Mouse (Mus musculus) CH12.LX (cell line): ENCODE measurements around the gene Cryga. TPM values are rescaled to one million over a fixed set of nuclear protein-coding genes. Genes with fewer than 3 reads are reported as not detected.

Experiments used
- DNase-seq: peaks from one replicate; pipeline ENCODE4 v3.0.0-alpha.2; 2013; ENCODE audit errors: extremely low read depth
- H3K27ac ChIP-seq: 2 replicates; pipeline ENCODE4 v1.5.1; 2012; ENCODE audit warnings: low read depth, mild to moderate bottlenecking, control low read depth, moderate library complexity; ENCODE audit not compliant: insufficient read depth
- H3K27me3 ChIP-seq: replicated peaks from 2 replicates; pipeline ENCODE3; 2012; ENCODE audit warnings: inconsistent platforms
- H3K36me3 ChIP-seq, 2 experiments: replicated peaks in 1 of 2; 2 replicates each; pipeline versions ENCODE3 to v1.6.1; 2012; ENCODE audit warnings: inconsistent platforms in 1 of 2, low read length in 1 of 2, mild to moderate bottlenecking in 1 of 2, mixed read lengths in 1 of 2, moderate library complexity in 1 of 2; ENCODE audit not compliant: control insufficient read depth in 1 of 2, insufficient read depth in 1 of 2
- H3K4me1 ChIP-seq, 2 experiments: 2 replicates each; pipeline ENCODE4 v1.6.1; 2012; ENCODE audit warnings: inconsistent platforms in 1 of 2, moderate library complexity in 1 of 2; ENCODE audit not compliant: insufficient read depth in 2 of 2, control insufficient read depth in 1 of 2
- H3K4me2 ChIP-seq: 2 replicates; pipeline ENCODE4 v1.6.1; 2012; ENCODE audit warnings: low read depth, mild to moderate bottlenecking, control low read depth; ENCODE audit not compliant: poor library complexity, insufficient read depth, severe bottlenecking
- H3K4me3 ChIP-seq, 3 experiments: fragments of 150-350 bp in 1 of 3; sonication (generic) in 1 of 3; replicated peaks in 1 of 3; 2 replicates each; pipeline versions ENCODE3 to v1.5.1; 2011 to 2012; ENCODE audit warnings: low read depth in 2 of 3, low read length in 2 of 3, mild to moderate bottlenecking in 2 of 3, moderate library complexity in 2 of 3, control low read depth in 1 of 3, improper control_type of control experiment in 1 of 3, inconsistent platforms in 1 of 3, mixed read lengths in 1 of 3; ENCODE audit not compliant: poor library complexity in 1 of 3
- H3K79me2 ChIP-seq: replicated peaks from 2 replicates; pipeline ENCODE4 v1.6.1; 2012; ENCODE audit warnings: mild to moderate bottlenecking, moderate library complexity; ENCODE audit not compliant: control insufficient read depth, poor library complexity, insufficient read depth, severe bottlenecking; ENCODE audit errors: extremely low read depth
- H3K9ac ChIP-seq: 2 replicates; pipeline ENCODE4 v1.6.1; 2012; ENCODE audit warnings: low read depth, mild to moderate bottlenecking, control low read depth, moderate library complexity; ENCODE audit not compliant: insufficient read depth
- H3K9me3 ChIP-seq: replicated peaks from 2 replicates; pipeline ENCODE3; 2012; ENCODE audit warnings: low read length, inconsistent platforms, mixed read lengths
- CHD2 ChIP-seq: IDR thresholded peaks from 2 replicates; pipeline ENCODE4 v1.6.1; 2011; ENCODE audit warnings: low read length, improper control_type of control experiment
- CTCF ChIP-seq, 2 experiments: IDR thresholded peaks in 1 of 2; conservative IDR thresholded peaks in 1 of 2; 2 replicates each; pipeline ENCODE4 v1.5.1; 2011 to 2012; ENCODE audit warnings: low read depth in 2 of 2, low read length in 2 of 2, improper control_type of control experiment in 1 of 2, inconsistent platforms in 1 of 2, mild to moderate bottlenecking in 1 of 2, moderate library complexity in 1 of 2
- E2F4 ChIP-seq: IDR thresholded peaks from 2 replicates; pipeline ENCODE4 v1.6.1; 2011; ENCODE audit warnings: low read depth, low read length, improper control_type of control experiment; ENCODE audit not compliant: insufficient replicate concordance
- HCFC1 ChIP-seq: IDR thresholded peaks from 2 replicates; pipeline ENCODE4 v1.6.1; 2012; ENCODE audit warnings: low read depth, mild to moderate bottlenecking, inconsistent platforms, low read length, improper control_type of control experiment
- IRF4 ChIP-seq: IDR thresholded peaks from 2 replicates; pipeline ENCODE4 v1.6.1; 2014; ENCODE audit warnings: low read depth, mild to moderate bottlenecking, inconsistent platforms, low read length, improper control_type of control experiment
- JUN ChIP-seq: IDR thresholded peaks from 2 replicates; pipeline ENCODE4 v1.6.1; 2011; ENCODE audit warnings: low read depth, mild to moderate bottlenecking, low read length, improper control_type of control experiment, moderate library complexity; ENCODE audit not compliant: insufficient read depth
- MAFK ChIP-seq: IDR thresholded peaks from 2 replicates; pipeline ENCODE4 v1.6.1; 2011; ENCODE audit warnings: low read length, improper control_type of control experiment; ENCODE audit not compliant: insufficient replicate concordance
- MAZ ChIP-seq: IDR thresholded peaks from 2 replicates; pipeline ENCODE4 v1.6.1; 2012; ENCODE audit warnings: low read depth, mild to moderate bottlenecking, inconsistent platforms, low read length, improper control_type of control experiment, moderate library complexity
- MEF2A ChIP-seq: IDR thresholded peaks from 2 replicates; pipeline ENCODE4 v1.6.1; 2014; ENCODE audit warnings: low read depth, mild to moderate bottlenecking, inconsistent platforms, low read length, improper control_type of control experiment, borderline replicate concordance
- MXI1 ChIP-seq: IDR thresholded peaks from 2 replicates; pipeline ENCODE4 v1.6.1; 2011; ENCODE audit warnings: mild to moderate bottlenecking, low read depth, low read length, improper control_type of control experiment
- MYC ChIP-seq: IDR thresholded peaks from 2 replicates; pipeline ENCODE4 v1.6.1; 2011; ENCODE audit warnings: low read depth, mild to moderate bottlenecking, improper control_type of control experiment, low read length
- PAX5 ChIP-seq: IDR thresholded peaks from 2 replicates; pipeline ENCODE4 v1.6.1; 2012; ENCODE audit warnings: low read length, inconsistent platforms, mixed read lengths
- POLR2A ChIP-seq: IDR thresholded peaks from 2 replicates; pipeline ENCODE4 v1.6.1; 2011; ENCODE audit warnings: low read depth, mild to moderate bottlenecking, improper control_type of control experiment, low read length
- POLR2AphosphoS2 ChIP-seq: IDR thresholded peaks from 2 replicates; pipeline ENCODE4 v1.6.1; 2011; ENCODE audit warnings: low read depth, low read length, improper control_type of control experiment
- RAD21 ChIP-seq: IDR thresholded peaks from 2 replicates; pipeline ENCODE4 v1.6.1; 2011; ENCODE audit warnings: low read depth, mild to moderate bottlenecking, low read length, improper control_type of control experiment, moderate library complexity
- TCF12 ChIP-seq: IDR thresholded peaks from 2 replicates; pipeline ENCODE4 v1.6.1; 2014; ENCODE audit warnings: low read depth, mild to moderate bottlenecking, inconsistent platforms, low read length, improper control_type of control experiment
- UBTF ChIP-seq: IDR thresholded peaks from 2 replicates; pipeline ENCODE4 v1.6.1; 2012; ENCODE audit warnings: low read depth, mild to moderate bottlenecking, inconsistent platforms, low read length, improper control_type of control experiment, moderate library complexity
- USF2 ChIP-seq: conservative IDR thresholded peaks from 2 replicates; pipeline ENCODE4 v1.6.1; 2011; ENCODE audit warnings: low read depth, low read length, improper control_type of control experiment
- ZC3H11A ChIP-seq: IDR thresholded peaks from 2 replicates; pipeline ENCODE4 v1.6.1; 2012; ENCODE audit warnings: low read depth, mild to moderate bottlenecking, inconsistent platforms, low read length, improper control_type of control experiment
- ZMIZ1 ChIP-seq: IDR thresholded peaks from 2 replicates; pipeline ENCODE4 v1.6.1; 2012; ENCODE audit warnings: low read depth, mild to moderate bottlenecking, inconsistent platforms, low read length, improper control_type of control experiment
- ZNF384 ChIP-seq: IDR thresholded peaks from 2 replicates; pipeline ENCODE4 v1.6.1; 2012; ENCODE audit warnings: low read depth, low read length, improper control_type of control experiment, inconsistent platforms
- dilution Hi-C: fragments of 300-500 bp; cut with MboI; formaldehyde crosslinking; loops from 2 replicates; pipeline ENCODE4 v1.14.3; 2020; ENCODE audit warnings: low sequenced_read_pairs; ENCODE audit not compliant: extremely low pct_unique_long_range_greater_than_20kb, extremely low pct_ligation_motif_present
- in situ Hi-C: fragments of 300-500 bp; cut with MboI; formaldehyde crosslinking; loops from 3 replicates; pipeline ENCODE4 v1.14.3; 2019; ENCODE audit warnings: low sequenced_read_pairs, low pct_ligation_motif_present, low pct_unique_long_range_greater_than_20kb, mixed read lengths
- polyA plus RNA-seq: library from polyadenylated mRNA; unstranded; fragments of >175 nt; gene quantifications from 2 replicates; pipeline ENCODE4 v1.2.1, GENCODE M21; 2012; ENCODE audit warnings: low read depth; ENCODE audit not compliant: insufficient read length
- total RNA-seq, 2 experiments: library from RNA; depleted of rRNA; stranded (reverse); fragments of 300-350 nt in 1 of 2; fragments of >200 nt in 1 of 2; gene quantifications; 2 replicates each; pipeline ENCODE4 v1.2.3; 2012 to 2014

The Cryga gene
- total and polyA plus RNA-seq, 3 experiments, result not detected

- H3K4me3 ChIP-seq, result no peak overlapping the region
- H3K79me2 ChIP-seq, result no peaks in the 10 kb centered on the region
- in situ Hi-C loops (no loop called here), dilution Hi-C loops (no loop called here)
- no peak overlapping the region for H3K27ac ChIP-seq
- H3K4me1 ChIP-seq, result peaks cover 0 to 7% of the 10 kb centered on the region in 2 experiments; a peak in 2 of 4 replicates
- TF ChIP-seq PAX5 (no peak), MEF2A (no peak), ZNF384 (no peak), E2F4 (no peak), MXI1 (no peak), TCF12 (no peak), USF2 (no peak), UBTF (no peak), MAZ (no peak), ZC3H11A (no peak), HCFC1 (no peak), JUN (no peak), CTCF (conservative IDR thresholded peaks at IDR 0.05 in 1 of 2, IDR thresholded peaks at IDR 0.05 in 1 of 2; ENCODE audit: low read depth in 2 of 2, low read length in 2 of 2) (no peak), IRF4 (no peak), ZMIZ1 (no peak), POLR2A (no peak), MYC (no peak), RAD21 (no peak), CHD2 (no peak)
- peaks cover 2% of the 10 kb centered on the region for H3K9me3 ChIP-seq
- no peak for DNase-seq
- H3K27me3 ChIP-seq, result no peaks in the 10 kb centered on the region
- no peak overlapping the region for H3K9ac ChIP-seq
- H3K4me2 ChIP-seq, result no peak overlapping the region
- H3K36me3 ChIP-seq, result no peaks in the 10 kb centered on the region
Observed at GRCm38 (mm10) chr1:65067842-65068241, 35.3 kb downstream of the Cryga start.

- Histone ChIP-seq H3K4me2 (no peak overlapping the region), H3K36me3 (no peaks in the 10 kb centered on the region), H3K4me1 (peaks cover 0 to 20% of the 10 kb centered on the region in 2 experiments; a peak in 3 of 4 replicates), H3K27me3 (no peaks in the 10 kb centered on the region)
- in situ Hi-C loops, result no loop called here
- TF ChIP-seq MAFK, result no peak
- no peak for TF ChIP-seq IRF4
- TF ChIP-seq POLR2AphosphoS2, result no peak
- TF ChIP-seq, all 38 proteins: peak for 0
- Histone ChIP-seq H3K9me3 (peaks cover 2% of the 10 kb centered on the region), H3K4me3 (no peak overlapping the region), H3K9ac (no peak overlapping the region), H3K79me2 (no peaks in the 10 kb centered on the region), H3K27ac (no peak overlapping the region)
- DNase-seq, result no peak
- dilution Hi-C loops, result no loop called here
Observed at GRCm38 (mm10) chr1:65064201-65064600, 39.0 kb downstream of the Cryga start.
